Mouse (Mus musculus) embryonic stem cell, embryonic (primary cell): ENCODE data around the gene Cep55.

Experiments used
- CTCF ChIA-PET, 4 experiments: fragments of 300-600 bp in 2 of 4; fragments of 350-600 bp in 2 of 4; sonication (Branson Sonifier 250); formaldehyde crosslinking; loops; one replicate each; lab custom pipeline; 2022; ENCODE audit warnings: inconsistent platforms in 2 of 4; lab: Charles Lee
- POLR2A ChIA-PET, 4 experiments: fragments of 300-600 bp in 2 of 4; fragments of 350-600 bp in 2 of 4; sonication (Branson Sonifier 250); formaldehyde crosslinking; loops; one replicate each; lab custom pipeline; 2022; ENCODE audit warnings: antibody characterized with exemption in 4 of 4, inconsistent platforms in 1 of 4; lab: Charles Lee

The Cep55 gene

DNA sequence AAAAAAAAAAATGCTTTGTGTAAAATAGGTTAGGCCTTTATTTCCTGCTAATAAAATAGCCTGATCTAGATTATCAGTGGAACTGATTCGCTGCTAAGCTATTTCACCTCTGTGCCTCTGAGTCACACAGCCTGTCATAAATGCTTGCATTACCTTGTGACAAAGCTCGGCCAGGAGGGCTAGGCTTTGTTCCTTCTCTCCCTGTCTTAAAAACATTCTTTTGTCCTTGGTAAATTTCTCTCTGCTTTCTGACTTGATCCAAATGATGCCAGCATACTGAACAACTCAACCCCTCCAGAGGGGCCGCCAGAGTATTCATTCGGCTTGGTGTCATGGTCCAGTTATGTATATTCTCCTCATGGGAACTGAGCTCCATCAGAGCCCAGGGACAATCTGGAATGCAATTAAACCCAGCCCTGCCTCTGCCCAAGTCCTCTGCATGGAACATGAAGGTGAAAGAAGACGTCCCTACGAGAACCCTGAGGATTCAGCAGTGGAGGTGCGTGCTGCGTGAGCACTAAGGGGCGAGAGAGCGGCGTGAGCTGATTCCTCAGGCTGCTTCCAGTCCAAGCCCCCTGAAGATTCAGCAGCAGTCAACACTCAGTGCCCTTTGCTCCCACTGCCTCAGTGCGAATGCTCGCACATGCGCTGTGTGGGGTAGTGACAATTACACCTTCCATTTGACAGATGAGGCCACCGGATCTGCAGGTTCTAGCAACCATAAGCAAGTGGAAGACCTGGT, 21.6 kb upstream of the Cep55 start:
- ChIA-PET POLR2A (interaction anchor here in 3 of 4 experiments (0.7 to 2.4 kb wide), 20 partner anchors 9 to 1810 kb away, joined by 3 to 9 read pairs (median 4); partner anchors contain the start of genes Myof (in 3 of the 3) and Cep55 (in 1 of the 3)), CTCF (interaction anchor here in 1 of 4 experiments (0.6 kb wide), 1 partner anchor 78 kb away, joined by 10 read pairs; no protein-coding TSS in a partner anchor)

DNA sequence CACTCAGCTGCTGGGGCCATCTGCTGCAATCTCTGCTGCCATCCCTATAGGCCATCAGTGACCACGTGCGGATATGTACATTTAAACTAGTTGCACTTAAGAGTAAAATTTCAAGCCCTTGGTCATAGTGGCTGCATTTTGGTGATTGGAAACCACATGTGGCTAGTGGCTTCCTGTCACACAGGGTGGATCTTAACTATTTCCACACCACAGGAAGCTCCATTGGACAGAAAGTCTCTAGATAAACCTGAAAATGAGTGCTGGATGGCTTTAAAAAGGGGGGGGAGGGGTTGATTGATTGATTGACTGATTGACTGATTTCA, 21.1 kb upstream of the Cep55 start:
- ChIA-PET POLR2A (interaction anchor here in 3 of 4 experiments (0.5 to 2.4 kb wide), 20 partner anchors 9 to 1810 kb away, joined by 3 to 9 read pairs (median 4); partner anchors contain the start of genes Myof (in 3 of the 3) and Cep55 (in 1 of the 3)), CTCF (interaction anchor here in 1 of 4 experiments (0.6 kb wide), 1 partner anchor 78 kb away, joined by 10 read pairs; no protein-coding TSS in a partner anchor)

DNA sequence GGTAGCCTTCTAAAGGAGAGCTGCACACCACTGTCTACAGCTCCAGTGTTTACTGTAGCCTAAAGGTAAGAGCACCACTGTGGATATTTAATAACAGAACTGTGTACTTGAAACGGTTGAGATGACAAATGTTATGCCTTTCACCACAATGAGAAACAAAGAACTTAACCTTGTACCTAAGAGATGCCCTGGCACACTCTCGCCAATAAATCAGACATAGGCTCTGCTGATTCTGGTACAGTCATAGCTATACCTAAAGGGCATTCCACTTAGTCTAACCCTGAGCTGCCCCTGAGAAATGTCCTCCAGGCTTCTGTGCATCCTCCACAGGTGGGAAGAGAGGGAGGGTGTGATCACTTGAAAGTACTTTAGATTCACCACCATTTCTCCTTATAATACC, 20.1 kb upstream of the Cep55 start:
- POLR2A ChIA-PET, result interaction anchor here in 3 of 4 experiments (0.6 to 4.2 kb wide), 14 partner anchors 8 to 53 kb away, joined by 3 to 39 read pairs (median 8); partner anchors contain the start of genes Cep55 (in 2 of the 3) and Myof (in 1 of the 3)

DNA sequence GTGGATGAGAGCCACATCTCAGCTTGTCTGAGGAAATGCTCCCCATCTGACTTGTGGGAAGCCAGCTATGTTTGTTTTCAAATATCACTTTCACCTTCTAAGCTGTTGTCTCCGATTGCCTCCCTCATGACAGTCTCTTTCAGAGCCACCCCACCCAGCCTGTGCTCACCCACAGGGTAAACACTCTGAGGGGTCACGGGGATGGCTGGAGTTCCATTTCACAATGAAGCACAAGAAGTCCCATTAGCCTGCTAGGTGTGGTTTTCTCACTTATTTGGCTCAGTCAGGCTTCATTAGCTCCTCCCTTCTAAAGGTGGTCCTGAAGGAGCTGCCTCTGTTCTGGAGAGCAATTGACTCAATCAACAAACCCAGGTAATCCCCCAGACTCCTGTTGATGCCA, 19.0 kb upstream of the Cep55 start:
- ChIA-PET POLR2A (interaction anchor here in 3 of 4 experiments (0.5 to 4.2 kb wide), 30 partner anchors 9 to 774 kb away, joined by 3 to 39 read pairs (median 4); partner anchors contain the start of gene Cep55 (in 1 of the 3)), CTCF (interaction anchor here in 2 of 4 experiments (0.5 kb wide), 2 partner anchors 76 to 696 kb away, joined by 6 to 10 read pairs; no protein-coding TSS in a partner anchor)

More for the DNA sequence above, 20.1 kb upstream of the Cep55 start:
- CTCF ChIA-PET, result interaction anchor here in 1 of 4 experiments (0.9 kb wide), 1 partner anchor 79 kb away, joined by 3 read pairs; no protein-coding TSS in a partner anchor

DNA sequence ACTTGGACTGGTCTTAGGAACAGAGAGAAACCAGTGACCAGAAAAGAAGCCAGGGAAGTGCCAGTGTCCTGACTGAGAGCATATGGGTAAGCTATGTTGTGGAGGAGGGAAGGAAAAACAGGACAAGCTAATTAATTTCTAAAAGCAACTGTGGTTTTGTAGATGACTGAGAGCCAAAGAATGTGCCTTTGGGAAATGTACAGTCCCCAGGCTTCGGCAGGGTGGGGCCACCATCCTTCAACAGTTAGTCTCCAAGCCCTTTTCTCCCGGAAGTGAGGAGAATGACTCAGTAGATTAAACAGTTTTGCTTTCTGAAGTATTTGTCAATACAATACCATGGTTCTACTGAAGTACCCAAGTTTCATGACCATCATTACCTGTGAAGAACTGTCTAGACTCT, 16.5 kb upstream of the Cep55 start:
- POLR2A ChIA-PET, result interaction anchor here in 3 of 4 experiments (0.6 to 4.2 kb wide), 5 partner anchors 10 to 387 kb away, joined by 3 to 39 read pairs (median 3); no protein-coding TSS in a partner anchor

DNA sequence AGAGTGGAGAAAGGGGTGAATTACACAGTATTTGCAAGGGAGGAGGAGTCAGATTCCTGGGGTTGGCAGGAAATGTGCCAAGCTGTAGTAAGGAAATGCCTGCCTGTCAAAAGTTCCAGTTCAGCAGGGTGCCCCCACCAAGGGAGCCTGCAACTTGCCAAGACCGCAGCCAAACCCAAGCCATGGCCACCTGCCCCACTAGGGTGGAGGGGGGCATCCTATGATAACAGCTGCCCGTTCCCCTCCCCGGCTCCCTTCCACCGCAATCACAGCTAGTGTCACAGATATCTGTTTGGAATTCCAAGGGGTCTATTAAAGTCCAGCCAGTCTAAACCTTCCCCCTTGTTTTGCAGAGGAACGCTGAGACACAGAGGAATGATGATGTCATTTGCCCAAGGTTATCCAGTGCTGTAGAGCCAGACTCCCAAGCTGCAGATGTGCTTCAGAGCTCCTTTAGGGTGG, 12.5 kb upstream of the Cep55 start:
- ChIA-PET POLR2A (interaction anchor here in 3 of 4 experiments (0.6 to 2.7 kb wide), 20 partner anchors 9 to 283 kb away, joined by 3 to 12 read pairs (median 4); partner anchors contain the start of gene Cep55 (in 1 of the 3)), CTCF (interaction anchor here (0.6 to 2.4 kb wide), 4 partner anchors 17 to 87 kb away, joined by 3 to 14 read pairs (median 4); no protein-coding TSS in a partner anchor)

More for the DNA sequence above, 16.5 kb upstream of the Cep55 start:
- CTCF ChIA-PET, result interaction anchor here in 1 of 4 experiments (0.9 kb wide), 1 partner anchor 16 kb away, joined by 3 read pairs; no protein-coding TSS in a partner anchor

DNA sequence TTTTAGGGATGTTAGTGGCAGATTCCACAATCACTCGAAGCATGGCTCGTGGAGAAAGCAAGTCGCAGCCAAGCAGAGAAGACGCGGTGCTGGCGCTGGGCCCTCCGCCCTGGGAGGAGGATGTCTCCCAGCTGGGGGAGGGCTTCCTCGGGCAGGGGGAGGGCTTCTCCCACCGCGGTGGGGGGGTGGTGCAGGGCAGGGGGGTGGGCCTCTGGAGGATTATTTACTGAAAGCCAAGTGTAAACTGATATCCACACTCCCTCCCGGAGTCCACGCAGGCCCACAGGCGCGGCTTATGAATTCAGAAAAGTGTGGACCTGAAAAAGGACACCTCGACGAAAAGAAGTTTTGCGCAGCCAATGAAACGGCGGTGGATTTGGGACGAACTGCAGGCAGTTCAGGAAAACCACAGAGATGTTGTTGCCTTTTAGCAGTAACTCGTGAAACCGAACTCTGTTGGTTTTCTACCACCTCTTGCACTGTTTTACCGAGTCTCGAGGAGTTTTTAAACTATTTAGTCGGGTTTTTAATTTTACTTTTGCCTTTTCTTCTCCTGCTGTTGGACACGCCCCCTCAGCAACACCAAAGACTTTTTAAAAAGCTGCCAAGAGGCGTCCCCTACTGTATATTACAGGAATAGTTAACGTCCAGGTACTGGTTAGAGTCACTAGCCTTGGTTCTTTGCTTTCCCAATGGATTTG, 11.4 kb upstream of the Cep55 start, which contains the start of gene Myof:
Myof (minus strand) TSS at position 297 of the 701 bp plus-strand sequence.
- CTCF ChIA-PET, result interaction anchor here in 2 of 4 experiments (1.6 to 2.4 kb wide), 2 partner anchors 88 kb away, joined by 5 to 14 read pairs; no protein-coding TSS in a partner anchor
- POLR2A ChIA-PET, result interaction anchor here in 3 of 4 experiments (0.7 to 2.7 kb wide), 11 partner anchors 10 to 282 kb away, joined by 3 to 12 read pairs (median 8); partner anchors contain the start of gene Cep55 (in 1 of the 3)

DNA sequence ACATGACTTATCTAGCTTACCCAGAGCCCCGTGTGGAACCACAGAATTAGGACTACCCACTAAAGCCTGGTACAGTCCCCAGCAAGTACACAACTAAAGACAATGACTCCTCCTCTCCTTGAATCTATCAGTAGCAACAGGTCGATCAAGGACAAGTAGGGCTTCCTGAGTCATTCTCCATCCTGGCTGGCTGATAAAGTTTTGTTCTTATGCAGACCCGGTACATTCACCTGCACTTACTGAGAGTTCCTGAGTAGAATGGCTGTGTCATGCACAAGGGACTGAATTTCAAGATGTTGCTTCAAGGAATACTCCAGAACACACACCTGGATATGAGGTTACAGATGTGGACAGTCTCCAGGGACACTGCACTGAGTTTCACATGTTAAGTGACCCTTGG, 9.6 kb upstream of the Cep55 start:
- ChIA-PET POLR2A (interaction anchor here (0.6 to 1.9 kb wide), 9 partner anchors 9 to 20 kb away, joined by 3 to 7 read pairs (median 4); partner anchors contain the start of gene Cep55 (in 1 of the 4)), CTCF (no interaction called here)

DNA sequence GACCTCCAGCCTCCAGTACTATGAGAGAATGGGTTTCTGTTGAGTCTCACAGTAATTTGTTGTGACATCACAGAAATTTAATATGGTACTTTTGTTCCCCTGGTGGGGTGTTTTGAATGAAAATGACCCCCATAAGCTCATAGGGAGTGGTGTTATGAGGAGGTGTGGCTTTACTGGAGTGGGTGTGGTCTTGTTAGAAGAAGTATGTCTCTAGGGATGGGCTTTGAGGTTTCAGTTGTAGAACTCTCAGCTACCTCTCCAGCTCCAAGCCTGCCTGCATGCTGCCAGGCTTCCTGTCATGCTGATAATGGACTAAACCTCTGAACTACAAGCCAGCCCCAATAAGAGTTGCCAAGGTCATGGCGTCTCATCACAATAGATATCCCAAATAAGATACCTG, 5.1 kb upstream of the Cep55 start:
- CTCF ChIA-PET, result interaction anchor here in 3 of 4 experiments (0.9 to 3.3 kb wide), 5 partner anchors 9 to 402 kb away, joined by 3 to 10 read pairs (median 4); no protein-coding TSS in a partner anchor
- POLR2A ChIA-PET, result interaction anchor here in 3 of 4 experiments (0.8 to 4.3 kb wide), 31 partner anchors 9 to 299 kb away, joined by 3 to 23 read pairs (median 5); no protein-coding TSS in a partner anchor

DNA sequence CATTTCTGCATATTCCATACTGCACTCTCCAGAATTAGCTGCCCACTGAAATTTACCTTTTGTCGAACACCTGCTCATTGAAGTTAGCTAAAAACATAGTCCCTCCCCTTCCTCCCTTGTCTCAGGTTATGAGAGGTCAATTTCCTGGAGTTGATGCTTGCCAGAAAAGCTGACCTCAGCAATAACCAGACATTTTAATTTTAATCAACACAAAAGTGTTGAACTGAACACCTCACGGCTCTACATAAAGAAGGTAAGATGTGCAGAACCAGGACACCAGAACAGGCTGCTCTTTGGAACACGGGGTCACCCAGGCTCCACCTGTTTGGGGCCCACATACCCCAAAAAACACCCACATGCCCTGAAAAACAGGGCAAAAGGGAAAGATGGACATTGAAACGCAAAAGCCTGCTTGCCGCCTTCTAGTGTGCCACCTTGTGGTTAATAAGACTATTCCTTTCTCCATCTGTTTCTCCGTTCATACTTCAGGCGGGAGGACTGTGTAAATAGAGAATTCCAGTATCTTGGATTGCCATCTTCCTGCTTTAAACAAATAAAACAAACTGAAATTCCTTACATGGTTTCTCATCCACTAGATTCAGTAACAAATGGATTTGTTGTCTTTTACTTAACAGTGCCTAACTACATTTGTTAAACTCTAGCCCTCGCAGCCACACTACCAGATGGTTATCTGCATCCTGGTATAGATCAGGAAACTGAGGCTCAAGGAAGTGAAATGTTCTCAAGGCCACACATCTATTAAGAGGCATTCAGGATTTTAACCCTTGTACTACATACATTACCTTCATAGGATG, 1.4 kb upstream of the Cep55 start:
- ChIA-PET POLR2A (interaction anchor here (0.8 to 4.9 kb wide), 41 partner anchors 8 to 474 kb away, joined by 3 to 89 read pairs (median 4); partner anchors contain the start of gene Myof (in 1 of the 4)), CTCF (interaction anchor here in 3 of 4 experiments (0.7 to 3.3 kb wide), 6 partner anchors 10 to 98 kb away, joined by 3 to 30 read pairs (median 11); no protein-coding TSS in a partner anchor)

DNA sequence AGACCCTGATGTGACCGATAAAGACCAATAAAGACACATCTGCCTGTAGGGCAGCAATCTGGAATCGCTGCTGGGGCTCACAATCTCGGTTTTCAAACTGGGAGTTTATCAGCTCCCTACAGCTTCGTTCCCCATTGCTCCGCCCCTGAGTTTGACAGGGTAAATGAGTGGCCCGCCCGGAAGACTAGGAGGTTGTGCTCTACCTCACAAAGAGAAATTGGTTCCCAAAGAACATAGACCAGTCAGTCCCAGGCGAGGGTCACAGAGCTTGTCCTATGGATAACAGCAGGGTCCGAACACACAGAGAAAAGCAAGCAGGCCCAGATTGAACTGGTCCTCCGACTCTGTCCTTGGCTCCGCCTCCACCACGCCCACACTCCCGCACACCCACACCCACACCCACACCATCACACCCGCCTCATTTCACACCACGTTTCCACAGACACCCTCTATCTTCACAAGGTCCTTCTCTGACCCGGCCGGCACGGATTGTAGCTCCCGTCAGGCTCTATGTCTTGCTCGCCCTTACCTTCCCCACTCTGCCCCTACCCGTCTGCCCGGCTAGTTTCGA, 577 bp upstream of the Cep55 start:
- ChIA-PET CTCF (interaction anchor here in 3 of 4 experiments (0.5 to 3.3 kb wide), 7 partner anchors 9 to 365 kb away, joined by 3 to 30 read pairs (median 7); no protein-coding TSS in a partner anchor), POLR2A (interaction anchor here in 3 of 4 experiments (0.7 to 4.9 kb wide), 44 partner anchors 8 to 350 kb away, joined by 3 to 89 read pairs (median 4); partner anchors contain the start of gene Myof (in 1 of the 3))

DNA sequence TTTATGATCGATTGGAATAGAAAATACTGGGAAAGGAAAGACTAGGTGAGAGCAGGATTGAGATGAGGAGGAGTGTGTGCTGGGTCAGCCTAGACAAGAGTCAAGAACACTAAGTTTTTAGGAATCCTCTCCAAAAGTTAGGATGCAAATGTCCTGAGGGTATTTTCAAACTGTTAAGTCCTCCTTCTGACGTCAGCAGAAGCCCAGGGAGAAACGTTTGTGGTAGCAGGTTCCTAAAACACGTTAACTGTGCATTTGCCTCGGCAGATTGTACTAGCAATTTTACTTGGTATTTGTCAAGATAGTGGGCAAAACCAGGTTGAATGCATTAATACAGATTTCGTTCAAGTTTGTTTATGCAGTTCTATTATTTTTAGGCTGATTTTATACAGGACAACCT, 987 bp downstream of the Cep55 start:
- CTCF ChIA-PET, result no interaction called here
- POLR2A ChIA-PET, result interaction anchor here (0.6 to 4.9 kb wide), 29 partner anchors 8 to 714 kb away, joined by 3 to 89 read pairs (median 4); no protein-coding TSS in a partner anchor

DNA sequence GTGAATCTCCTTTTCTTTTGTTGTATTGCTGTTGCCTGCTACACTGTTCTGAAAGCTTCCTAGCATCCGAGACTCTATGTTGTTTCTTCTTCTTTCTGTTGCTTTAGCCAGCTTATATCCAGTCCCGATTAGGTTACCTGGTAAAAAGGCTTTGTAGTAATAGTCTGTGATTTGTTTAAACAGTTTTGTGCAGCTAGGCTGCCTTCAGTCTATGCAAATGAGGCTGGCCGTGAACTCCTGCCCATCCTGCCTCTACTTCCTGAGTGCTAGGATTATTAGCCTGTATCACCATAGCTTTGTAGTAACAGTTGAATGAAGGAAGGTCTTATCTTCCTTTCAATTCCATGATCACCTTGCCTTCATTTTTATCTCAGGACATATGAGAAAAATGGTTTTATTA, 1.5 kb downstream of the Cep55 start:
- ChIA-PET CTCF (no interaction called here), POLR2A (interaction anchor here (0.7 to 4.9 kb wide), 18 partner anchors 8 to 292 kb away, joined by 3 to 89 read pairs (median 4); no protein-coding TSS in a partner anchor)

DNA sequence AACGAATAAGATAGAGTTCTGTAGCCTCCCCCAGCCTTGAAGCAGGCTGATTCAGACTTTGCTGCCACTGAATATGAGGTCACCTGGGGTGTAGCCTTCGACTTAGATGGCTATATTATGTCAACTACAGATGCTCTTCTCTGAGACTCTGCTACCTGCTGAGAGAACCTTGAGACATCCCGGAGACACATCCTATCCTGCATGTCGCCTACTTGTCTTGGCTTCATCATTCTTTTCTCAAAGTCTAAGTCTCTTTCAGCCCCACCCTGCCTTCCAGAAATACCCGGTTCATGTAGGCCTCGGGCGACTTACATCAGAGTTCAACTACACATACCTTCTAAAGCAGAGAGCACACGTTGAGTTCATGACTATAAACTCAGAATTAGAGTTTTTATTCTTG, 2.1 kb downstream of the Cep55 start:
- POLR2A ChIA-PET, result interaction anchor here in 3 of 4 experiments (0.7 to 4.9 kb wide), 11 partner anchors 9 to 264 kb away, joined by 3 to 89 read pairs (median 3); no protein-coding TSS in a partner anchor

DNA sequence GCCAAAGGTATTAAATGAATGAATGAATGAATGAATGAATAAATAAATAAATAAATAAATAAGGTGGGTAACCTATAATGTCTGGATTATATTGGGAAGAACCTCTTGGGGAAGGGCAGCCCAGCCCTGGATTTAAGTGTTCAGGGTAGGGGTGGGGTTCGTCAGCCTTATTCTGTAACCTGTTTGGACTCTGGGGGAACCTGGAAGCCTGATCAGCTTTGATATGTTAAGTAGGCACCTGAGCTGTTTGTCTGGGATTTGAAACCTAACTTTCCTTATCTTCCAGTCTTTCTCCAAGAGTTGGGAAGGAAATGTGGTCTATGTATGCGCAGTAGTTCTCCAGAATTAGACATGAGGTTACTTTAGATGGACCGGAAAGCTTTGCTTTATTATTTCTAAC, 8.4 kb downstream of the Cep55 start:
- POLR2A ChIA-PET, result interaction anchor here (0.6 to 7.8 kb wide), 28 partner anchors 8 to 929 kb away, joined by 3 to 89 read pairs (median 4); partner anchors contain the start of gene Cep55 (in 2 of the 4)

More for the DNA sequence above, 2.1 kb downstream of the Cep55 start:
- CTCF ChIA-PET, result no interaction called here

DNA sequence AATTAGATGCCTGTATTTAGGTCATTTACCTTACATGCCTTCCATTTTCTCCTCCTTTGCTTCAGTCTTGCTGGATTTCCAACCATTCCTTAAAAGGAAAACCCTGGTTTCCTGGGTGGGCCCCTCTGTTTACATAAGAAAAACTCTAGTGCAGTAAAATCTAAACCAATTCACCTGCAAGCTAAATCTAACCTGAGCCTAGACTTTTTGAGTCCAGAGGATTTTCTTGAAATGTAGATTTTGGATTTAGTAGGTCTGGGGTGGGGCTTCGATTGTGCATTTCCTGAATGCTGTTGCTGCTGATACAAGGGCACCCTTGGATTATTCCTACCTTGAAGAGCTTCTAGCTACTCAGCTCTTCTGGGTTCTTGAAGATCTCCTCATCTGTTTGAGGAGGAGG, 9.2 kb downstream of the Cep55 start:
- CTCF ChIA-PET, result no interaction called here

More for the DNA sequence above, 8.4 kb downstream of the Cep55 start:
- CTCF ChIA-PET, result interaction anchor here in 3 of 4 experiments (0.5 to 1.7 kb wide), 3 partner anchors 9 to 108 kb away, joined by 3 to 8 read pairs (median 4); no protein-coding TSS in a partner anchor

More for the DNA sequence above, 9.2 kb downstream of the Cep55 start:
- POLR2A ChIA-PET, result interaction anchor here in 3 of 4 experiments (0.7 to 7.8 kb wide), 39 partner anchors 9 to 261 kb away, joined by 3 to 89 read pairs (median 4); partner anchors contain the start of gene Cep55 (in 2 of the 3)
